Mouse (Mus musculus) neural tube, embryonic 13.5 days (tissue): Measurements from ENCODE around the gene Muc5ac. TPM values are rescaled to one million over a fixed set of nuclear protein-coding genes. Genes with fewer than 3 reads are reported as not detected.
"Not testable (repeated sequence)": the region's sequence is repeated elsewhere in the genome, so short reads cannot be mapped to it uniquely, and the experiment has no call there.

Experiments
- ATAC-seq: fragments of 200-750 bp; cut with Nextera tagmentation; 2 replicates; pipeline ENCODE4 v1.8.0; 2017; ENCODE audit warnings: low read depth, mild to moderate bottlenecking, moderate TSS enrichment, moderate library complexity
- H3K27ac ChIP-seq: fragments of 300-500 bp; sonication (generic); replicated peaks from 2 replicates; pipeline ENCODE4 v1.5.1; 2015; ENCODE audit warnings: moderate library complexity, mild to moderate bottlenecking, inconsistent platforms
- H3K27me3 ChIP-seq: fragments of 300-500 bp; sonication (generic); 2 replicates; pipeline ENCODE4 v1.6.1; 2015; ENCODE audit warnings: mild to moderate bottlenecking, inconsistent platforms
- H3K36me3 ChIP-seq: fragments of 300-500 bp; sonication (generic); 2 replicates; pipeline ENCODE4 v1.6.1; 2015; ENCODE audit warnings: mild to moderate bottlenecking, inconsistent platforms
- H3K4me1 ChIP-seq: fragments of 300-500 bp; sonication (generic); replicated peaks from 2 replicates; pipeline ENCODE4 v1.6.1; 2015; ENCODE audit warnings: inconsistent platforms
- H3K4me2 ChIP-seq: fragments of 300-500 bp; sonication (generic); 2 replicates; pipeline ENCODE4 v1.6.1; 2015; ENCODE audit warnings: inconsistent platforms, mild to moderate bottlenecking, moderate library complexity
- H3K4me3 ChIP-seq: fragments of 300-500 bp; sonication (generic); 2 replicates; pipeline ENCODE4 v1.5.1; 2015; ENCODE audit warnings: mild to moderate bottlenecking, inconsistent platforms
- H3K9ac ChIP-seq: fragments of 300-500 bp; sonication (generic); 2 replicates; pipeline ENCODE4 v1.6.1; 2015; ENCODE audit warnings: moderate library complexity, mild to moderate bottlenecking, inconsistent platforms
- H3K9me3 ChIP-seq: fragments of 300-500 bp; sonication (generic); 2 replicates; pipeline ENCODE4 v1.6.1; 2016; ENCODE audit warnings: inconsistent platforms
- WGBS: fragments of 180-500 bp; shearing (Covaris S2); methylation state at CpG from one replicate; pipeline ENCODE4 v1.1.7; 2015; 5-methylcytosine and 5-hydroxymethylcytosine counted together
- polyA plus RNA-seq: library from polyadenylated mRNA; unstranded; fragments of >200 nt; fragmentation: Nextera tagmentation; extraction: Ambion mirVana; gene quantifications from 2 replicates; pipeline ENCODE4 v1.2.1, GENCODE M21; 2015

Muc5ac gene
- polyA plus RNA-seq, 1 experiment from 2014 or later, result not detected

- H3K27me3 ChIP-seq, result no peaks in the 10 kb centered on the region
- no peaks in the 10 kb centered on the region for H3K4me1 ChIP-seq
- 84% methylated on average over 7 of the region's 7 CpGs for WGBS
- no peak overlapping the region for H3K4me3 ChIP-seq
- no peaks in the 10 kb centered on the region for H3K36me3 ChIP-seq
- no peak overlapping the region for H3K4me2 ChIP-seq
- H3K9ac ChIP-seq, result no peak overlapping the region
- no peak for ATAC-seq
- H3K27ac ChIP-seq, result no peak overlapping the region
- no peaks in the 10 kb centered on the region for H3K9me3 ChIP-seq
These were observed 16.6 kb downstream of the Muc5ac start for GRCm38 (mm10) chr7:141805384-141805783.

GRCm38 (mm10) chr7:141807823-141808222 is 19.1 kb downstream of the Muc5ac start:
- not testable (repeated sequence) for H3K27me3 ChIP-seq, H3K4me3 ChIP-seq, H3K9ac ChIP-seq, H3K27ac ChIP-seq, H3K4me1 ChIP-seq, H3K36me3 ChIP-seq, ATAC-seq, H3K4me2 ChIP-seq, H3K9me3 ChIP-seq
- no CpG with 5 or more reads among the region's 4 CpGs for WGBS

- H3K9me3 ChIP-seq, ATAC-seq, H3K9ac ChIP-seq, H3K4me3 ChIP-seq, H3K27ac ChIP-seq, H3K27me3 ChIP-seq, H3K4me1 ChIP-seq, H3K4me2 ChIP-seq, H3K36me3 ChIP-seq: not testable (repeated sequence)
- no CpG with 5 or more reads among the region's 4 CpGs for WGBS
These were observed 21.2 kb downstream of the Muc5ac start for GRCm38 (mm10) chr7:141809933-141810332.

- H3K27ac ChIP-seq, result no peak overlapping the region
- no peak for ATAC-seq
- no peak overlapping the region for H3K4me2 ChIP-seq
- no peak overlapping the region for H3K9ac ChIP-seq
- no peaks in the 10 kb centered on the region for H3K9me3 ChIP-seq
- no peaks in the 10 kb centered on the region for H3K27me3 ChIP-seq
- 84% methylated on average over 4 of the region's 4 CpGs for WGBS
- peaks cover 12% of the 10 kb centered on the region for H3K4me1 ChIP-seq
- H3K36me3 ChIP-seq, result no peaks in the 10 kb centered on the region
- H3K4me3 ChIP-seq, result no peak overlapping the region
These were observed 24.5 kb downstream of the Muc5ac start for GRCm38 (mm10) chr7:141813321-141813720.

- 74% methylated on average over 4 of the region's 4 CpGs for WGBS
- H3K9me3 ChIP-seq, result no peaks in the 10 kb centered on the region
- no peak overlapping the region for H3K27ac ChIP-seq
- no peak for ATAC-seq
- no peaks in the 10 kb centered on the region for H3K36me3 ChIP-seq
- no peaks in the 10 kb centered on the region for H3K27me3 ChIP-seq
- peaks cover 13% of the 10 kb centered on the region for H3K4me1 ChIP-seq
- H3K9ac ChIP-seq, result no peak overlapping the region
- no peak overlapping the region for H3K4me2 ChIP-seq
- no peak overlapping the region for H3K4me3 ChIP-seq
These were observed 26.6 kb downstream of the Muc5ac start for GRCm38 (mm10) chr7:141815361-141815760.

- H3K9me3 ChIP-seq, result no peaks in the 10 kb centered on the region
- no peak overlapping the region for H3K9ac ChIP-seq
- no peak overlapping the region for H3K4me3 ChIP-seq
- H3K27me3 ChIP-seq, result no peaks in the 10 kb centered on the region
- no peak for ATAC-seq
- H3K4me1 ChIP-seq, result peaks cover 13% of the 10 kb centered on the region
- no peak overlapping the region for H3K27ac ChIP-seq
- H3K36me3 ChIP-seq, result no peaks in the 10 kb centered on the region
- 49% methylated on average over 11 of the region's 11 CpGs for WGBS
- H3K4me2 ChIP-seq, result no peak overlapping the region
These were observed 28.7 kb downstream of the Muc5ac start for GRCm38 (mm10) chr7:141817355-141818075.

GRCm38 (mm10) chr7:141818267-141818666 is 29.5 kb downstream of the Muc5ac start:
- Histone ChIP-seq H3K4me2 (no peak overlapping the region), H3K4me3 (no peak overlapping the region), H3K27ac (no peak overlapping the region), H3K36me3 (no peaks in the 10 kb centered on the region), H3K9ac (no peak overlapping the region), H3K9me3 (no peaks in the 10 kb centered on the region), H3K4me1 (peaks cover 13% of the 10 kb centered on the region), H3K27me3 (no peaks in the 10 kb centered on the region)
- no peak for ATAC-seq
- WGBS, result 87% methylated on average over 3 of the region's 3 CpGs

- Histone ChIP-seq H3K9me3 (no peaks in the 10 kb centered on the region), H3K4me3 (no peak overlapping the region), H3K36me3 (no peaks in the 10 kb centered on the region), H3K9ac (no peak overlapping the region), H3K4me2 (no peak overlapping the region), H3K27ac (no peak overlapping the region), H3K4me1 (peaks cover 7% of the 10 kb centered on the region), H3K27me3 (no peaks in the 10 kb centered on the region)
- WGBS, result 49% methylated on average over 4 of the region's 4 CpGs
- ATAC-seq, result no peak
These were observed 34.0 kb downstream of the Muc5ac start for GRCm38 (mm10) chr7:141822582-141823261.

GRCm38 (mm10) chr7:141823699-141824098 is 34.9 kb downstream of the Muc5ac start:
- Histone ChIP-seq H3K36me3 (no peaks in the 10 kb centered on the region), H3K4me2 (no peak overlapping the region), H3K4me3 (no peak overlapping the region), H3K27ac (no peak overlapping the region), H3K9ac (no peak overlapping the region), H3K4me1 (no peaks in the 10 kb centered on the region; the same call in 1 of the 2 replicates), H3K9me3 (no peaks in the 10 kb centered on the region), H3K27me3 (no peaks in the 10 kb centered on the region)
- 86% methylated on average over 6 of the region's 6 CpGs for WGBS
- no peak for ATAC-seq

- Histone ChIP-seq H3K27me3 (no peaks in the 10 kb centered on the region), H3K4me1 (no peaks in the 10 kb centered on the region; the same call in 1 of the 2 replicates), H3K4me2 (no peak overlapping the region), H3K36me3 (no peaks in the 10 kb centered on the region), H3K27ac (no peak overlapping the region), H3K4me3 (no peak overlapping the region), H3K9me3 (no peaks in the 10 kb centered on the region), H3K9ac (no peak overlapping the region)
- 87% methylated on average over 9 of the region's 9 CpGs for WGBS
- ATAC-seq, result no peak
These were observed 35.6 kb downstream of the Muc5ac start for GRCm38 (mm10) chr7:141824398-141824797.

GRCm38 (mm10) chr7:141835941-141836340 is 47.2 kb downstream of the Muc5ac start:
- 92% methylated on average over 7 of the region's 7 CpGs for WGBS
- Histone ChIP-seq H3K9ac (no peak overlapping the region), H3K27ac (no peak overlapping the region), H3K9me3 (no peaks in the 10 kb centered on the region), H3K4me1 (no peaks in the 10 kb centered on the region), H3K27me3 (no peaks in the 10 kb centered on the region), H3K4me2 (no peak overlapping the region), H3K36me3 (no peaks in the 10 kb centered on the region), H3K4me3 (no peak overlapping the region)
- ATAC-seq, result no peak

- H3K27ac ChIP-seq, result no peak overlapping the region
- no peak for ATAC-seq
- 84% methylated on average over 8 of the region's 8 CpGs for WGBS
- no peaks in the 10 kb centered on the region for H3K9me3 ChIP-seq
- H3K36me3 ChIP-seq, result no peaks in the 10 kb centered on the region
- H3K27me3 ChIP-seq, result no peaks in the 10 kb centered on the region
- H3K9ac ChIP-seq, result no peak overlapping the region
- no peak overlapping the region for H3K4me2 ChIP-seq
- no peaks in the 10 kb centered on the region for H3K4me1 ChIP-seq
- H3K4me3 ChIP-seq, result no peak overlapping the region
These were observed 47.7 kb downstream of the Muc5ac start for GRCm38 (mm10) chr7:141836423-141836822.

GRCm38 (mm10) chr7:141838779-141839178 is 50.0 kb downstream of the Muc5ac start, which contains the start of gene Muc5b:
Muc5b (plus strand) TSS chr7:141839070.
- no peak within 1 kb of the TSS for H3K27ac ChIP-seq
- H3K9ac ChIP-seq, result no peak within 1 kb of the TSS
- H3K9me3 ChIP-seq, result no peaks in the 10 kb centered on the region
- H3K4me3 ChIP-seq, result no peak within 1 kb of the TSS
- H3K36me3 ChIP-seq, result no peaks in the 10 kb centered on the region
- no peaks in the 10 kb centered on the region for H3K27me3 ChIP-seq
- WGBS, result 70% methylated on average over 5 of the region's 5 CpGs
- H3K4me1 ChIP-seq, result no peaks in the 10 kb centered on the region
- no peak for ATAC-seq
- no peak within 1 kb of the TSS for H3K4me2 ChIP-seq
